Mouse (Mus musculus) megakaryocyte, embryonic 14.5 days (primary cell): ENCODE results near the gene 5730596B20Rik.

ENCODE experiments used
- FLI1 ChIP-seq: IDR thresholded peaks from 2 replicates; pipeline ENCODE4 v1.6.1; 2012; ENCODE audit warnings: low read length, inconsistent platforms, mixed read lengths
- GATA1 ChIP-seq: IDR thresholded peaks from 3 replicates; pipeline ENCODE4 v1.6.1; 2012; ENCODE audit warnings: mixed read lengths, low read length, inconsistent platforms, borderline replicate concordance

DNA sequence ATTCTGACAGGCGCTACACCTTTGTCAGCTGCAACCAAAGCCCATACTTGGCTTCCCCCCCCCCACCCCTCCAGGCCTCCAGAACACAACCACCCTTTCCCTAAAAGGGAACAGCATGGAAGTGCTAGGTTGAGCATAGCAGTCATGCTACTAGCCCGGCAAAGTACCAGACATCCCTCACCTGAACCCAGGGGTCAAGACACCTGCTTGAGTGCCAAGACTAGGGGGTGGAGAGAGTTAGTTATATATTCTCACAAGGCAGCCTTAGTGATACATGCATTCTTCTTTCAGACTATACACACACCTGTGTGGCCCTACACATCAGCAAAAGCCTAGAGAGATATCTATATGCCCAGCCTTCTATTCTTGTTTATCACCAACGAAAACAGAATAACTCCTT is 8.5 kb downstream of the 5730596B20Rik start:
- TF ChIP-seq GATA1 (no peak), FLI1 (no peak)
